Mouse (Mus musculus) spleen, adult 12 weeks (tissue): ENCODE data around the gene Ube2s.

Source experiments
- DNase-seq: peaks from one replicate; pipeline ENCODE4 v3.0.0; 2022; ENCODE audit warnings: low spot score

Gene Ube2s

GRCm38 (mm10) chr7:4776861-4777830 is 35.2 kb downstream of the Ube2s start:
- DNase-seq: no peak

GRCm38 (mm10) chr7:4776131-4776530 is 36.3 kb downstream of the Ube2s start:
- DNase-seq: no peak

DNA sequence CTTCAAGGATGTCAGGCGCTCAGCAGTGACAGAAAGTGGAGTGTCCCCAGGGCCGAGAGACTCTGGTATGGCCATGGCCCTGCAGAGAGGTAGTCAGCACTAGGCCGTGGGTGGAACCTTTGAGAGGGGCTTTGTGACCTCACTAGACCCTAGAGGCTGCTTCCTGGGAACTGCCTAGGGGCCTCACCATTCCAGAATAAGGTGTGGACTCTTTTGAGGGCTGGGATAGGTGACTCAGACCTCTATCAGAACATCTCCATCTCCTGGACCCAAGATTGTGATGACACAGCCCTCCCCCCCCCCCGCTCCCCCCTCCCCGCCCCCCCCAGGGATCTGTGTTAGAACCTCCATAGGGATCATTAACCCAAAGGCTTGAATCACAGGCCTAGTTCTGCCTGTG is 41.2 kb downstream of the Ube2s start, which contains the start of gene Fam71e2:
Gene Fam71e2, minus strand, starts transcription at position 101 of the 400 bp plus-strand sequence.
- no peak for DNase-seq

DNA sequence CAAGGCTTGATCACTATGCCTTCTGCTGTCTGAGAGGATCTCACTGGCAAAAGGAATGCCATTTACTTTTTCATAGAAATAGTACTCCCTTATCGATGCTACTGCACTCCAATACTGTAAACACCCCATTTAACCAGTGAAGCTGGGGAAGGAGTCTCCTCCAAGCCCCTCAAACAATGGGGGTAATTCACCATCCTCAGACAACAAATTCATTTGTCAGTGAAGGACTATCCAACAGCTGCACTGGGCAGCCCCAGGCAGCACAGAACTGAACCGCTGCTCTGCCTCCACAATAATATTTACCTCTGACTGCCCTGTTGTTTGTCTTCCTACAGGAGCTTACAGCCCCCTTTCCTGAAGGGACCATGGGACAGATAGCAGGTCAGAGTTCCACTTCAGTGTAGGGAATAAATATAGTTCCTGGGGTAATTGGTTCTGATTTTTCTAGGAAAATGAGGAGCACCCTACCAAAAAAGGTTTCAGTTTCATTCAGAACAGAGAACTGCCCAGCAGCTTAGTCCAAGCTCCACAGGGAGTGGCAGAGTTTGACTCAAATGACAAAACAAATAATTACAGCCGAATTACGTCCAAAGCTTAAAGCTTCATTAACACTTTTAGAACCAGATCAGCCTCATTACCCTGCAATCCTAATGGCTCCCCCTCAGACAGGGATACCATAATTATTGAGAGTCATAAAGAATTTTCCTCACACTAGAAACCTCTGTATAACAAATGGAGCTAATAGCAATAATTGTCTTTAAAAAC is 47.3 kb downstream of the Ube2s start:
- DNase-seq: no peak

GRCm38 (mm10) chr7:4759670-4760069 is 52.7 kb downstream of the Ube2s start:
- no peak for DNase-seq

GRCm38 (mm10) chr7:4752821-4753570 is 59.4 kb downstream of the Ube2s start, which contains the start of gene Cox6b2:
Gene Cox6b2, minus strand, starts transcription at chr7:4753094.
- DNase-seq: peak; percentile 62

DNA sequence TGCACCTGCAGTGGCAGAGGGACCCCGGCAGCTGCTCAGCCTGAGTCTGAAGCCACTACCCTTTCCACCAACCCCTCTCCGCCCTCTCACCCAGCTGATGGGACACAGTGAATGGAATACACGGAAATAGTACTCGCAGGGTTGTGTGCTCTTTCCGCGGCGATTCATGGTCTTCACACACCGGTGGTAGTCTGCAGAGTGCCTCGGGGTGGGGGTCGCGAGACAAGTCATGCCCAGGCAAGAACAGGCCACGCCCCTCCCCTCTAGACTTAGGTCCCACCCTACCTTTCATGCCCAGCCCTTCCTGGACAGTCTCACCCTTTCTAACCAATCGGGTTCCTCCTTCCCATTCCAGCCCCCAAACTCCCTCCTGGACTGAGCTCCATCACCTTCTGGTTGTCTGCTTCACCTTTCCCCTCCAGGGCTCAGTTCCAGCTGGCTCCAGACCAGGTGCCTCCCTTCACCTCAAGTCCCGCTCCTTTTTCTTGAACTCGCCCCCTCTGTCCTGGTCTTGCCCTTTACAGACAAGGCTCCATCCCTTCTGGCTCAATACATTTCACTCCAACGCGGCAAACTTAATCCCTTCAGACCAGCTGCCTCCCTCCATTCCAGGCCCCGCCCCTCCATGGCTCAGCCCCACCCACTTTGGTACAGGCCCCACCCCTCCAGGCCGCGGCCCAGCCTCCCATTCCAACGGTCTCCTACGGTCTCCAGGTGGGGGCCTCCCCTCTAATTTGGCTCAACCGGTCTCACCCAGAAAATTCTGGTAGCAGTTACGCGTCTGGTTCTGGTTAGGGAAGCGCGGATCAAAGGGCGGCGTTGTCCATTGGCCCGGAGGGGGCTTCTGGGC is 60.2 kb downstream of the Ube2s start:
- DNase-seq: peak; percentile 66

- DNase-seq: no peak
These were observed 63.2 kb downstream of the Ube2s start for GRCm38 (mm10) chr7:4749169-4749568.

DNA sequence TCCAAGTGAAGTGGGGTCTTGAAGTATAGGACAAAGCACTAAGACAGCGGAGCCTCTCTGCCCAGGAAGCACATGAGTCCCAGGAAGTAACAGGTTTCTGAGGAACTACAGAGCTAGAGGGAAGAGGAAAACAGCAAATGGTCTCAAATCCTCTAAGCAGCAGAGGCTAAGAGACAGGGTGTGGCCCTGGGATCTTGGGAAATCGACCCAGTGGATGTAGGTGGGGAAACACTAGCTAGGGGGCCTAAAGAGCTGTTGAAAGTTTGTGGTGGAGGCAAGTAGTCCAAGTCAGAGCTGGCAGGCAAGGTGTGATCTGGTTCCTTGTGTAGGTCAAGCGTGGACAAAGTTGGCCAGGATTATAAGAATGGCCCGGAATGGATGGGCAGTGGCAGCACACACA is 64.1 kb downstream of the Ube2s start:
- DNase-seq: no peak

DNA sequence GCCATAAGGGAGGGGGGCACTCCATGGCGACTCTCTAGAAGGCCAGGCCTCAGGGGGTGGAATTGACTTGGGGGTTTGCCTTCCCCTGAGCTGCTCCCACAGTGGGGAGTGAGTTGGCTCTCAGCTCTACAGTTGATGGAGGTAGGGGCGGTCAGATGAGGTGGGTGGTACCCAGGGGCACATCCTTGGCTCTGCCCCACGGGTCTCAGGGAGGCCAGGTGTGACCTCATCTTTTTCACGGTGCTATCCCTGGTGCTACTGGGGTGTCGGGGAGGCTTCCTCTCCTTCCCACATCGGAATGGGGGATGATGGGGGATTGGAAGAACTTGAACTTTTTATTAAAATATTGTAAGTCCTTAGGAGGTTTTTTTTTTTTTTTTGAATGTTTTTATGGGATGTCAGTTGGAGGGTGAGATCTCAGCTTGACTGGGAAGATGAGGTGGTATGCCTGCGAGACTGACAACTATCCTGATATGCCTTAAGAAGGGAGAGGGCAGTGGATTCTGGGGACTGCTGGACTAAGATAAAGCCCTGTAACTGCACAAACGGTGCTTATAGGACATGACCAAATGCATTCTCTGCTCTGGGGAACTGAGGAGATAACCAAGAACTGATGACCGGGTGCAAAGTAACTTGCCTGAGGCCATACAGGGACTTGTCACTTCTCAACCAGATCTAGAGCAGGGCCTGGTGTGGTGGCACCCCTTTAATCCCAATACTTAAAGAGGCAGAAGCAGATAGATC is 65.1 kb downstream of the Ube2s start:
- DNase-seq: no peak

DNA sequence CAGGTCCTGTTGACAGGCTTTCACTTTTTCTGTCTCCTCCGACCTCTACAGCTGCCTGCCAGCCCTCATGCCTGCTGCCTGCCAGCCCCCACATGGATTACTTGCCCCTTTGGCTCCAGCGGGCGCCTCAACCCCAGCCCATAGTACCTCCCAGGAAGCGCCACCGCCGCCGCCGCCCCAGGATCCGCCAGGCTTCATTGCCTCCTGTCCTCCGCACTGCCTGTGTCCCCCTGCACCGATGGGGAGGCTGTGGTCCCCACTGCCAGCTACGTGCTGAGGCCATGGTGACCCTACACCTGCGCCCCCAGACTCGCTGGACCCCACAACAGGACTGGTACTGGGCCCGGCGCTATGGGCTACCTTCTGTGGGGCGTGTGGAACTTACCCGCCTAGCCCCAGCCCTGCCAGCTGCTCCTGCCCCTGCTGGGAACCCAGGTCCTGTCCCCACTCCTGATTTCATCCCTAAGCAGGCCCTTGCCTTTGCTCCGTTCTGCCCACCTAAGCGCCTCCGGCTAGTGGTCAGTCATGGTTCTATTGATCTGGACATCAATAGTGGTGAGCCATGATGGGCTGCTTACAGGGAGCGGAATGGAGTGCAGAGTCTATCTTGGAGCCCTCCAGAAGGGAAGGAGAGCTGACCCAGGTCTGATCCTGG is 65.9 kb downstream of the Ube2s start:
- DNase-seq: no peak

GRCm38 (mm10) chr7:4744886-4745285 is 67.5 kb downstream of the Ube2s start:
- no peak for DNase-seq
